Comparison of ENCODE assay signal across 8 mouse cellular contexts in the genomic region with DNA sequence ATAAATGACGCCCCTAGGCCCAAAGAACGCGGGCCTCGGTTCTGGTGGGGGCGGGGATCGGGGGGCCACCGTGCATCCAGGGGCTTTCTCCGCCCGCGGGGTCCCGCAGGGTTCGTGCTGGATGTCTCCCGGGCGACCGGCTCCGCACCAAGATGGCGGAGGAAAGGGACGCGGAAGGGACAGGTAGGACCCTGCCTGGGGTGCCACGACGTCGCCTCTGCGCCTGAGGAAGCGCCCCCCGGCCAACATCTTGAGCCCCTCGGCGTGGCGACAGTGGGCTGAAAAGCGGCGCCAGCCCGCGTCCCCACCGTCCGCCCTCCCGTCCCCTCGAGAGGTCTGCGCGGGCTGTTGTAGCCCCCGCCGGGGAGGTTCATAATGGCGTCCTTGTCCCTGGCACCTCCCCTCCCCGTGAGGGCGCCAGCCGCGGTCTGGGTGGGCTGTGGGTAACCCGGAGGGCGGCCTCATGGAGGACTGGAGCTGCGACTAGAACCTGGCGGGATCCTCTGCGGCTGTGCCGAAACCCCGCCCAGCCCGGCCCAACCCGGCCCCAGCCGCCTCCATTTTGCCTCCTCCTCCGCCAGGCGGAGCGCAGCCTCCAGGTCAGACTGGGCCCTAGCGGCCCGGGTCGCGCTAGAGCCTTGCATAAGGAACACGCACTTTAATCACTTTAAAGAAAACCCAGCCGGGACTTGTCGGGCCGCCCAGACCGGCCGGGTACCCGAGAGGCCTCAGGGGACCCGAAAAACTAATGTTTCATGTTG. TPM values are rescaled to one million over a fixed set of nuclear protein-coding genes. Genes with fewer than 3 reads are reported as not detected.
DNase-seq lines count a peak whose midpoint lies in the region; ATAC-seq lines count a peak whose summit lies in the region.

Gene Efcab2, plus strand, starts transcription at position 135 of the 761 bp plus-strand sequence.

- peak within 1 kb of the TSS; percentile 100 for H3K27ac ChIP-seq in brown adipose tissue, adult 24 weeks (replicated peaks; ENCODE audit: low read depth, low read length)
- peak within 1 kb of the TSS; percentile 100 for H3K27ac ChIP-seq in heart, embryonic 14.5 days (replicated peaks in 1 of 2; ENCODE audit: control insufficient read depth in 1 of 2, insufficient read depth in 1 of 2, low read depth in 2 of 2, low read length in 2 of 2)
- H3K27ac ChIP-seq in liver, embryonic 13.5 days = peak within 1 kb of the TSS; percentile 98
- peak within 1 kb of the TSS; percentile 100 for H3K27ac ChIP-seq in stomach, embryonic 16.5 days (ENCODE audit: low read length)

- ATAC-seq in heart, embryonic 14.5 days (ENCODE audit: insufficient number of reproducible peaks, insufficient read depth, low FRiP score, low read depth) = peak; percentile 95
- peak; percentile 92 for ATAC-seq in liver, embryonic 13.5 days (ENCODE audit: low read depth)
- peak; percentile 97 for ATAC-seq in stomach, embryonic 16.5 days (ENCODE audit: insufficient read depth, low FRiP score)

- H3K9me3 ChIP-seq in heart, embryonic 14.5 days (ENCODE audit: control insufficient read depth, low read length) = no peaks in the 10 kb centered on the region
- no peaks in the 10 kb centered on the region for H3K9me3 ChIP-seq in liver, embryonic 13.5 days (replicated peaks)
- H3K9me3 ChIP-seq in stomach, embryonic 16.5 days (replicated peaks; ENCODE audit: control insufficient read depth, low read length) = no peaks in the 10 kb centered on the region

- peak; percentile 96 for DNase-seq in CD4-positive, CD25-positive, alpha-beta regulatory T cell, adult 2 months (ENCODE audit: low read depth, low spot score)
- peak; percentile 28 for DNase-seq in fat pad, adult 2 months (ENCODE audit: extremely low read depth, low read depth, low spot score)
- peak; percentile 95 for DNase-seq in kidney, postnatal 14 days
- DNase-seq in liver, embryonic 13.5 days = peak; percentile 85
- peak; percentile 94 for DNase-seq in neural tube, embryonic 10.5 days (ENCODE audit: extremely low spot score, low spot score)

- H3K27me3 ChIP-seq in heart, embryonic 14.5 days (ENCODE audit: control insufficient read depth, insufficient read depth, low read length) = no peaks in the 10 kb centered on the region
- H3K27me3 ChIP-seq in liver, embryonic 13.5 days = no peaks in the 10 kb centered on the region
- H3K27me3 ChIP-seq in stomach, embryonic 16.5 days (ENCODE audit: control insufficient read depth, insufficient read depth, low read length) = no peaks in the 10 kb centered on the region

- peak within 1 kb of the TSS; percentile 86 for H3K4me3 ChIP-seq in brown adipose tissue, adult 24 weeks (ENCODE audit: insufficient read depth, low read depth, low read length)
- peak within 1 kb of the TSS; percentile 61 to 88 for H3K4me3 ChIP-seq in heart, embryonic 14.5 days (ENCODE audit: control insufficient read depth in 1 of 2, insufficient read depth in 1 of 2, low read depth in 1 of 2, low read length in 2 of 2)
- peak within 1 kb of the TSS; percentile 86 for H3K4me3 ChIP-seq in liver, embryonic 13.5 days (replicated peaks)
- peak within 1 kb of the TSS; percentile 81 for H3K4me3 ChIP-seq in stomach, embryonic 16.5 days (replicated peaks; ENCODE audit: low read length)

- peaks cover 4% of the 10 kb centered on the region; the same call in 1 of the 2 replicates for H3K4me1 ChIP-seq in brown adipose tissue, adult 24 weeks (ENCODE audit: control insufficient read depth, insufficient read depth, insufficient read length, low read length)
- H3K4me1 ChIP-seq in heart, embryonic 14.5 days (ENCODE audit: control insufficient read depth in 2 of 2, insufficient read depth in 2 of 2, low read length in 2 of 2) = peaks cover 0 to 5% of the 10 kb centered on the region in 2 experiments; a peak in 1 of 4 replicates
- peaks cover 35% of the 10 kb centered on the region for H3K4me1 ChIP-seq in liver, embryonic 13.5 days (replicated peaks)
- H3K4me1 ChIP-seq in stomach, embryonic 16.5 days (ENCODE audit: control insufficient read depth, insufficient read depth, low read length) = no peaks in the 10 kb centered on the region

- H3K4me2 ChIP-seq in heart, embryonic 14.5 days (ENCODE audit: low read length) = peak within 1 kb of the TSS; percentile 81
- H3K4me2 ChIP-seq in liver, embryonic 13.5 days = peak within 1 kb of the TSS; percentile 82
- H3K4me2 ChIP-seq in stomach, embryonic 16.5 days (ENCODE audit: low read depth, low read length) = peak within 1 kb of the TSS; percentile 69

- peak within 1 kb of the TSS; percentile 94 for H3K9ac ChIP-seq in heart, embryonic 14.5 days (ENCODE audit: low read length)
- peak within 1 kb of the TSS; percentile 98 for H3K9ac ChIP-seq in liver, embryonic 13.5 days
- peak within 1 kb of the TSS; percentile 98 for H3K9ac ChIP-seq in stomach, embryonic 16.5 days (ENCODE audit: low read length)

- no peaks in the 10 kb centered on the region for H3K36me3 ChIP-seq in heart, embryonic 14.5 days (ENCODE audit: control insufficient read depth, insufficient read depth, low read length)
- no peaks in the 10 kb centered on the region for H3K36me3 ChIP-seq in liver, embryonic 13.5 days
- H3K36me3 ChIP-seq in stomach, embryonic 16.5 days (ENCODE audit: control insufficient read depth, insufficient read depth, low read length) = no peaks in the 10 kb centered on the region

- under 1% methylated on average over 69 of the region's 70 CpGs for WGBS in heart, embryonic 14.5 days
- WGBS in liver, embryonic 13.5 days (ENCODE audit: insufficient replicate concordance) = under 1% methylated on average over 57 of the region's 70 CpGs
- WGBS in stomach, embryonic 16.5 days = under 1% methylated on average over 70 of the region's 70 CpGs

RNA-seq across cellular contexts. Expression of gene Efcab2, which starts in this region (rescaled TPM):
- 4.7 and 5.8 TPM in 2 replicates for polyA plus RNA-seq in brown adipose tissue, adult 24 weeks (2012; ENCODE audit: insufficient read depth, insufficient read length, missing spikeins)
- polyA plus RNA-seq in heart, embryonic 14.5 days (2014; fragmentation: Nextera tagmentation; extraction: Ambion mirVana) = 16.6 and 17.5 TPM in 2 replicates
- polyA plus RNA-seq in liver, embryonic 13.5 days (2015; fragmentation: Nextera tagmentation; extraction: Ambion mirVana) = 3.4 and 4.9 TPM in 2 replicates
- 5.7 and 6.6 TPM in 2 replicates for polyA plus RNA-seq in stomach, embryonic 16.5 days (2015; fragmentation: Nextera tagmentation; extraction: Ambion mirVana)

Comparison
In these comparisons a context has a peak if more than half of its experiments do, and no peak if none do; other contexts are left out.
1. Peak in every context shown above with its lines: DNase-seq, ATAC-seq, H3K4me3 ChIP-seq and H3K27ac ChIP-seq.
2. DNase-seq: peak in every context shown above with its lines; median percentile 96 in CD4-positive, CD25-positive, alpha-beta regulatory T cell, adult 2 months; 95 in kidney, postnatal 14 days; 94 in neural tube, embryonic 10.5 days; 85 in liver, embryonic 13.5 days; 28 in fat pad, adult 2 months.